Mouse (Mus musculus): ENCODE measurements around the gene Cyba.

Gene Cyba

DNA sequence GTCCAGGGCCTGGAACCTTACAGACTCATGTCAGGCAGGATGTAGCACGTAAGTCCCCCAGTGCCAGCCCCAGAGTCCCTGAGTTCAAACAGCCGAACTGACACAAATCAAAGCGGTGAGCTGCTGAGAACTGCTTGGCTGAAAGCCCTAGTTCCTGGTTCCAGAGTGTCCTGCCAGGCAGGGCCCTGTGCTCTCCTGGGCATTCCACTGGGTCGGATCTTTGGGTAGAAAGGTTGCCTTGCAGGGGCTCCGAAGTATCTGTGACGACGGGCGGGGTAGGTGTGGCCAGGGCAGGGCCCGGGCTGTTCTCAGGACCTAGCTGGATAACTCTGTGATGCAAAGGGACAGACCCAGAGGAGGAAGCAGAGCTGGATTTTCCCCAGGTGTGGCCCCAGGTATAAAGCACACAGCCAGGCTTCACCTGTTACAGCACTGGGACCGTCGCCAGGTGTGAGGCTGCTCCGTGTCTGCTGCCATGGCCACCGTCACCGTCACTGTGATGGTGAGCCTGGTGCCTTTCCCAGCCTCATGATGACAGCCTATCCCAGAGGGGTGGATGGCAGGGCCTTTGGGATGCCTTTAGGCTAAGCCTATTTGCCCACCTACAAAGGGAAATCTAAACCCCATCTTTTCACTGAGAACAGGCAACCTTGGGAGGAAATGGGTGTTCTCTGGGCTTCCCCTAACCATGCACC, 11.2 kb downstream of the Cyba start, which contains the start of gene Il17c:
TSS of gene Il17c (plus strand) at position 645 of the 695 bp plus-strand sequence.
- no peak for DNase-seq

DNA sequence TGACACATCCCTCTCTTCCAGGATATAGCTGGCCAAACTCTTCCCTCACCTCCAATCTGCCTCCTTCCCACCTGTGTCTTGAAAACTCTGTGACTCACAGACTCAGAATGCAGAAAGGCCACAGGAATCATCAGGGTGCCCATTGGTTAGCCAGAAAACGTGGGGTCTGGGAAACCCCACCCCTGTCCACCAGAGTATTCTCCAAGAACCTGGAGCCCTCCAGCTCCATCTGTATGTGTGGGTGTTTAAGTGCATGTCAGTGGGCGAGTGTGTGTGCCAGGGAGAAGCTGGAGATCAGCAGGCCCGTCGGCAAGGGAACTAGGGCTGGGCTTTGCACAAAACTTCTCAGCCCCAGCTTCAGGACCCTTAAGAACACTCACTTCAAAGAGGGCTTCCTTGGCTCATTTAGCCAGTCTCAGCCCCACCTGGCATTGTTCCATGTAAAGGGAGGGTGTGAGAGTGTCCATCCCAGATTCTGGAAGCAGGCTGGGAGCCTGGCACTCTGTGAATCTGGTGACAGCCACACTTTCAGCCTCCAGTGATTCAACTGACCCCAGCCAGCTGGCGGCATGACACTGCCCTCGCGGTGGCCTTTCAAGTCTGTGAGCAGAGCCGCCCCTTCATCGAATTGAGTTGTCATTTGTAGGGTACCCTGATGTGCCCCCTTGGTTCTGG, 12.7 kb downstream of the Cyba start:
- DNase-seq: no peak

DNA sequence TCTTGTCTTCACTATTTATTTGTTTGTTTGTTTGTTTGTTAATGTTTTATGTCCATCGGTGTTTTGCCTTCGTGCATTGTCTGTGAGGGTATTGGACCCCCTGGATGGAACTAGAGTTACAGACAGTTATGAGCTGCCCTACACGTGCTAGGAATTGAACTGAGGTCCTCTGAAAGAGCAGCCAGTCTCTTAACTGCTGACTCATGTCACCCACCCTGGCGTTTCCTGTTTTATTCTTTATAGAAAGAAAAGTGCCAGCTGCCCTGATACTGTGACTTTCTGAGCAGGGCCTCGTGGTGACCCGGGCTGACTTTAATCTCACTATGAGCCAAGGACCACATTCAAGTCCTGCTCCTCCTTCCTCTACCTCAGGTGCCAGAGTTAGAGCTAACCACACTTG, 17.2 kb downstream of the Cyba start:
- no peak for DNase-seq

DNA sequence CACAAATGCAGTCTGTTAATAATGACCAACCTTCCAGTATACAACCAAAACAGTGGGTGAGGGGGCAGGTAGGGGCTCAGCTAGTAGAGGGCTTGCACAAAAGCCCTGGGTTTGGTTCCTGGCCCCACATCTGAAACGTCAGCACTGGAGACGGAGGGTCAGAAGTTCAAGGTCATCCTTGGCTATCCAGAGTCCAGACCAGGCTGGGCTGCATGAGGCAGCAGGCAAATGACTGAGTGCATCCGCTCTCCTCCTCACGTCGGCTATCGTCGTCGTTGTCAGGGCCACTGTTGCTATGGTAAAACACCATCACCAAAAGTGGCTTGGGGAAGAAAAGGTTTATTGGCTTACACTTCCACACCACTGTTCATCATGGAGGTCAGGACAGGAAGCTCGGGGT, 18.4 kb downstream of the Cyba start:
- no peak for DNase-seq

DNA sequence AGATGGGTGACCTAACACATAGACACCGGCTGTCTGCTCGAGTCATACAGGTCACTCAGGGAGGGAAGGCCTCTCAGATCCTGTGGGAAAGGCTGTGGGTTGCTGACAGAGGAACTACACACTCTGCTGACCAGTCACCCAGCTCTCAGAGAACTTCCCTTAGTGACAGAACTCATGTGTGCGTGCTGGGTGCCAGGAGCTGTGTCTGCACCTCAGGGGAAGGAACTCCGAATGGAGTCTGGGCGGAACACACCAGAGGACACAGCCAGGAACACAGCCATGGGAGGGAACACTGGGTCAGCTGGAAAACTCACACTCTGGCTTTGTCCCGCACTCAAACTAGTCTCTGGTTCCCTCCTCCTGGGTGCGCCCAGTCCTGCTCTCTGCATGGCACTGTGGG, 25.1 kb downstream of the Cyba start:
- DNase-seq: no peak

DNA sequence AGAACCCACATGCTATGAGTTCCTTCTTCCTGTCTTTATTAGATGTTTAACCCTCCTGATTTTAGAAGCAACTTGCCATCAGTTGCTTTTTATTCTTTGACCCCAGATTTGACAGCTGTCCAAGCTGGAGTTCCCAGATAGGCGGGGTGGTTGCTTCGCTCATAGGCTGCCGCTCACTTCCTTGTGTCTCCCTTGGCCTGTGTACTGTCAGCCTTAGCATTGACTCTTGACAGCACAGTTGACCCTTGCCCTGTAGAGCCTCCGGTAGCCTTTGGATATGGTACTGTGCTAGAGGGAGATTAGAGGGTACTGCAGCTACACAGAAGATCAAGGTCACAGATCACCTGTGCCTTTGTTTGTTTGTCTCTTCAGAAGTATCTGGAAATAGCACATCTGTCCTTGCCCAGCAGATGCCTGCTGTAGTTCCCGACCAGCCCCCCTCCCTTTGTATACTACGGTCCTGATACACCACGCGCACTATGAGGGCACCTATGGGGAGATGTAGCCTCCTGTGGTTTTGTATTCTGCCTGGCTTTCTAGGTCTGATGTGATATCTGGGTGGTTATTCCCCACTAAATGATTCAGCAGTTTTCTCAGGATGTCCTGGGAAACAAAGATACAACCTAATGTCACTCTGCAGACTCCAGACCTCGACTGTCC, 27.5 kb downstream of the Cyba start:
- DNase-seq: no peak

DNA sequence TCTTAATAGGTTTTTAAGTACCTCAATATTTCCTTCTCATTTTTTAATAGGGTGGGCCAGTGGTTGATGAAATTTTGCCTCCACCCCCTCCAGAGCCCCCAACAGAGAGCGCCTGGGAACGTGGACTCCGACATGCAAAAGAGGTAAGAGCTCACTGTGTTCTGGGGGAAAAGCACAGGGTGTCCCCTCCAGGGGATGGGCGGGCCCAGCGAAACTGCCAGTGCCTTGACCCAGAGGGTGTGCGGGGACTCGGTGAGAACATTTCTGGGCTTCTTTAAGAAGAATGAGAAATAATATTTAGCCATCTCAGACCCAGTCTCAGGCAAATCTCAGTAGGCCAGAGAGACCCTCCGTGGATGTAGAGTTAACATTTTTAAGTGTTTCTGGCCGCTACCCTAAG, 34.5 kb downstream of the Cyba start:
- DNase-seq: no peak

DNA sequence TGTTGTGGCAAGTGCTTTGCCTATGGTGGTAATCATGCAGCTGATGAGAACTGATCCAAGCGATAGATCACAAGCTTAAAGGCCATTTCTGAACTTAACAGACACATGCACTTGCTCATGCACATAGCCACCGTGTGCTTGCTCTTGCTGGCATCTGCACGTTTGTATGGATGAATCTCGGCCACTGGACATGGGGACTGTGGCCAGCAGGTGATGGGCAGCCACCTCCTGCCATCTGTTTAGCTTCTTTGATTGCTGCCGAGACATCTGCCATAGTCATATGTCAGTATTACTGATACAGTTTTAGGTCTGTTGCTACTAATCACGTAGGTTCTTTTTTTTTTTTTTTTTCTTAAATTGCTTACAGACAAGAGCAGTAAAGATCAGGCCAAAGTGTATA, 37.4 kb downstream of the Cyba start:
- peak; percentile 80 for DNase-seq

DNA sequence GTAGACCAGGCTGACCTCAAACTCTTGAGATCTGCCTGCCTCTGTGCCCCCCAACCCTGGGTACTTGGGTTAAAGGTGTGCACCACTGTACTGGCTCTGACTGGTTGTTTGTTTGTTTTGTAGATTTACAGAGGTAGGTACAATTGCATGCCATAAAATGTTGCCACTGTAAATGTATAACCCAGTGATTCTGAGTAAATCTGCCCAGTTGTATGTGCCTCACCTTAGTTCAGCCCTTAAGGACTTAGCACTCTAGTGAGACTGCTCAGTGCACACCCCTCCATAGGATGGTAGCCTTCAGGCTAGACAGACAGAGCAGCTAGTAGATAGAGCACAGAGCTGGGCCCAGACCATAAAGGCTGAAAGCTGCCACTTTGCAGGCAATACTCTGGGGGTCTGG, 39.0 kb downstream of the Cyba start:
- no peak for DNase-seq

DNA sequence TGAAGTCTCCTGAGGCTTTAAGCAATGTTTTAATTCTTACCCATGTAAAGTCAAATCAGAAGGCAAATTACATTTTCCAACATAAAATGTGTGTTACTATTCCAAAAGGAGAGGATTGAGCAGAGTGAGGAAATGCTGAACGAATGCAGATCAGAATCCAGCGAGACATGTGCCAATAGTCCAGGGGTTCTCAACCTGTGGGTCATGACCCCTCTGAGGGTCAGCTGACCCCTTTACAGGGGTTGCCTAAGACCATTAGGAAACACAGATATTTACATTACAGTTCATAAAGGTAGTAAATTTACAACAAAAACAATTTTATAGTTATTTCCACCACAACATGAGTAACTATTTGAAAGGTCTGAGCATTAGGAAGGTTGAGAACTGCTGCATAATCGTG, 42.0 kb downstream of the Cyba start:
- DNase-seq: no peak

DNA sequence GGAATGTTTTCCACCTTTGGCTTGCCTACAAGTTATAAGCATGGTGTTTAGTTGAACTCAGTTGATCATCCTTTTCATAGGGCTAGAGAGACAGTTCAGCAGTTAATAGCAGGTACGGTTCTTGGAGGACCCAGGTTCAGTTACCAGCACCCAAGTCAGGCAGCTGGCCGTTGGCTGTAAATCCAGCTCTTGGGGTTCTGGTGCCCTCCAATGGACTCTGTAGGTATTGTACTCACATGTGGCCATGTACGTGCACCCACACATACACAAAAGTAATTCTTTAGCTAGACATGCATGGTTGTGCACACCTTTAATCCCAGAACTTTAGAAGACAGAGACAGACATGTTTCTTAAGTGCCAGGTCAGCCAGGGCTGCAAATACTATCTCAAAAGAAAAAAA, 43.4 kb downstream of the Cyba start:
- DNase-seq: no peak

DNA sequence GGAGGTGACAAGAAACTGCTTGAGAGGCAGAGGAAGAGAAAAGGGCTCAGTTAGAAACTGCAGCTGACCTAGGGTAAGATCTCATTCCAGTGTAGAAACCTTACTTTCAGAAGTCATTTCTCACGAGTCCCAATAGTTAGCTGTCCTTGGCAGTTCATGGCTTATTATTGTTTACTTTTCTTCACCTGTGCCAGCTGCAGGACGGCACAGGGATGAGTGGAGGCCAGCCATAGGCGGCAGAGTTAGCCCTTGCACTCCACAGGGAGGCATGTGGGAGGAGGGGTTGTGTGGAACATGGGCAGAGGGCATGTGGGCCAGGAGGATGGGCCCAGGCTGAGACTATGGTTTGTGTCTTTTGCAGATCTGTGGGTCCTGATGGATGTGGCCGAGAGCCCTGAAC, 49.7 kb downstream of the Cyba start:
- DNase-seq: no peak

DNA sequence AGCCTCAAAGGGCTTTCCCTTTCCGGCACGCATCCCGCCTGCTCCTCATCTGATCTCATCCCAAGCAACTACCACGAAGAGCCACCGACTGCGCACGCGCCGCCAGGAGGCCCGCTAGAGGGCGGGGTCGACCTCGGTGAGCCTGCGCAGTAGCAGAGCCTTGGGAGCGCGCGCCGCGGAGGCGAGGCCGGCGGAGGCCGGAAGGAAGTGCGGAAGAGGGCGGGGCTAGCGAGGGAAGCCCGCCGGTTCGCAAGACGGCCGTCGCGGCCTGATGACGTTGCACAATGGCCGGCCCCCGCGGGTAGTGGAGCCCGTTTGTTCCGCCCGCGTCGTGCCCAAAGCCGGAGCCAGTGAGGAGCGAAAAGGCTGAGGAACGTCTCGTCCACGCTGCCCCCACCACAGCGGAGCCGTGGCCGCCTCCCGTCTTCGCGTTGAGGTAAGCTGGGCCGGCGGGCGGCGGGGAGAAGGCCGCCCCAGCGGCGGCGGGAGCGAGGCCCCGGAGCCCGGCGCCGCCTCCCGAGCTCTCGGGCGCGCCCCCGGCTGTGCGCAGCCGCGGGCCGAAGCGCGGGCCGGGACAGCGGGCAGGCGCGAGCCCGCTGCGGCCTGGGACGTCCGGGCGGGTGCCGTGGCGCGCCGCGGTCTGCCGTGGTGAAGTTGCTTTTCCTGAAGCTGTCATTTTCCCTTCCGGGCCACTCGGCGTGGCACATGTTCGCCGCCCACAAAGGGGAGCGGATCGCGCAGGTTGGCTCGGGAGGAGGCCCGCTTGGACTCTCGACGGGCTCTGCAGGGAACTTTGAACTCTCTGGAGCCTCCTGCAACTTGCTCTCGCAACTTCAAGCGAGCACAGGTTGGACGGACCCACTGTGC, 56.1 kb downstream of the Cyba start, which contains the start of gene Zc3h18:
TSS of gene Zc3h18 (plus strand) at position 245 of the 867 bp plus-strand sequence.
- DNase-seq: peak; percentile 100

DNA sequence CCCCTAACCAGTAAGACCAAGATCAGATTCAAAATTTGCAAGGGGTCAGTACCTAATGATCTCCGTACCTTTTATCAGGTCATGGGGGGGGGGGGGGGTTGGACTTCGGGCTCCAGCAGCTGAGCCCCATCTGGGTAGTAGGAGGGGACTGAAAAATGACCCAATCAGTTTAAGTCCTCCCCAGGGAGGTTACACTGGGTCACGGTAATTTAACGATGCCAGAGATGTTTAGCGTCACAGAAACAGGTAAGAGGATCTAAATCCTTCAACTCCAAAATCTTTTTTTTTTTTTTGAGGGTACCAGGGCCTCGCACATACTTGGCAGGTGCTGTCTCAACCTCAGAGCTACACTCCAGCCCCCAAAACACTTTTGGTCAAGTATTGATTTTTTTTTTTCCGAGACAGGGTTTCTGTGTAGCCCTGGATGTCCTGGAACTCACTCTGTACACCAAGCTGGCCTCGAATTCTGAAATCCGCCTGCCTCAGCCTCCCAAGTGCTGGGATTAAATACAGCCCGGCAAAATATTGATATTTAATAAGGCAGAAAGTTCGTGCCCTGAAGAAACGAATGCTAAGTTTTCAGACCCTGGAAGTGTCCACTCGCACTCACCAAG, 56.9 kb downstream of the Cyba start:
- DNase-seq: no peak

DNA sequence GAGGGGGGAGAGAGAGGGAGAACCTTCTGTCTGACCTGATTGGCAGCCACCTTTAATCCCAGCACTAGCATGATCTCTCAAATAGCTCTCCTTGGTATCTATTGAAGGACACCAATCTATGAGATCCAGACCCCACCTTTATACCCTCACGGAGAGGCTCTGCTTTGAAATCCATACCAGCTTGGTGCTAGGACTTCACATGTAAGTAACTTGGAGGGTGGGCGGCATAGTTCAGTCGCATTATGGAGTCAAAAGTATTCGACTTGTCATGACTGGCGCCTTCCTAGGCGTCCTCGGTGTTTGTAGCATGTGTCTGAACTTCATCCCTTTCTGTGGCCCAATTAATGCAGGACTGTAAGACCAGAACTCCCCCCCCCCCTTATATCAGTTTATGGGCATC, 57.4 kb downstream of the Cyba start:
- DNase-seq: peak; percentile 54
